Mouse (Mus musculus): Measurements from ENCODE around the gene Setd1b. TPM values are rescaled to one million over a fixed set of nuclear protein-coding genes. Genes with fewer than 3 reads are reported as not detected.

The Setd1b gene
- polyA plus RNA-seq, 1 experiment: 18.5 TPM

DNA sequence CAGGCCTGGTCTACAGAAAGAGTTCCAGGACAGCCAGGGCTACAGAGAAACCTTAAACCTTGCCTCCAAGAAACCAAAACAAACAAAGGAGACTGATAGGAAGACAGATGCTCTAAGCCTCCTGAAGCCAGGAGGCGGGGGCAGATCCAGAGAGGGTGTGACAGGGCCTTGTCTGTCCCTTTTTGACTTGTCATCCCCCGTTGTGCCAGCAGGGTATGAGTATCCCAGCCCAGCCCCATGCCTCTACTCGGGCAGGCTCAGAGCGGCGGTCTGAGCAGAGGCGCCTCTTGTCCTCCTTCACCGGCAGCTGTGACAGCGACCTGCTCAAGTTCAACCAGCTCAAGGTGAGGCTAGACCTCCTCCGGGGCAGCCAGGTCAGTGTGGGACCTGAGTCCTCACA lies 20.9 kb downstream of the Setd1b start:
- TF ChIP-seq POLR2A (IDR thresholded peaks at IDR 0.05; ENCODE audit: low read depth, low read length): no peak
- no peak for TF ChIP-seq CTCF (IDR thresholded peaks at IDR 0.05; ENCODE audit: extremely low read depth, insufficient read length, insufficient replicate concordance, low read depth, low read length)
- no peak overlapping the region for H3K4me3 ChIP-seq (ENCODE audit: low read depth, low read length)
- no peak overlapping the region for H3K27ac ChIP-seq (ENCODE audit: insufficient read depth, low read depth, low read length)

DNA sequence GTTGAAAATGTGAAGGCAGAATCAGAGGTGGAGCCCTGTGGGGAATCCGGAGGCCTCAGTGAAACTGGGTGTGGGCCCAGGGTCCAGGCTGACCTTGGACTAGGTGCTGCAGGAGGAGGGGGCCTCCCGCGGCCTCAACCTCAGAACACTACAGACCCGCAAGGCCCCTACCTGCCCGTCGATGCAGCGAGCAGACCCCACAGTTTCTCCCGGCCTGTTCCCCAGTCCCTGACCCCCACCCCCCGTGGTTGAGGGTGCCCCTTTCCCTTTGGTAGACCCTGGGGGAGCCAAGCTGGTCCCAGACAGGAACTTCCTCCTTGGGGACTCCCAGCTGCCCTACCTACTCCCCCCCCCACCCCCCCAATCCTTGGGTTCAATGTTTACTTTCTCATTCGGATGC lies 24.4 kb downstream of the Setd1b start:
- WGBS: 81% methylated on average over 10 of the region's 10 CpGs

More for the DNA sequence above, 20.9 kb downstream of the Setd1b start:
- whole genome bisulfite sequencing: 86% methylated on average over 9 of the region's 9 CpGs
- Histone ChIP-seq H3K36me3 (ENCODE audit: control insufficient read depth, insufficient read depth, low read length) (peaks cover 81% of the 10 kb centered on the region), H3K27me3 (ENCODE audit: control insufficient read depth, insufficient read depth, low read length) (no peaks in the 10 kb centered on the region), H3K4me1 (ENCODE audit: control insufficient read depth, insufficient read depth, insufficient read length, low read length) (no peaks in the 10 kb centered on the region; the same call in 1 of the 2 replicates)

DNA sequence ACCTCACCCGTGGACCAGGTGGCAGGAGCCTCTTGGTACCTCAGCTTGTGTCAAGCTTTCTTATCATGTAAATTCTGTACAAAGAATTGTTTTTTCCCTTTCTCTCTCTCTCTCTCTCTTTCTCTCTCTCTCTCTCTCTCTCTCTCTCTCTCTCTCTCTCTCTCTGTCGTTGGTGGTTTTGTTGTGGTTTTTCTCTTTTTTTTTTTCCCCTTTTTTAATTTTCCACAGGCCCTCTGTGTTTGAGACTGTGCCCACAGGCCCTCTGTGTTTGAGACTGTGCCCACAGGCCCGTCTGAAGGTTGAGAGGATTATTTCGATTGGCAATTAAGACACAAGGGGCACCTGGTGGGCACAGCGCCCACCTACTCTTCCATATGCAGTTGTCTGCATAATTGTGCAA lies 25.6 kb downstream of the Setd1b start:
- H3K36me3 ChIP-seq (ENCODE audit: control insufficient read depth, insufficient read depth, low read length): peaks cover 39% of the 10 kb centered on the region
- H3K4me1 ChIP-seq (ENCODE audit: control insufficient read depth, insufficient read depth, insufficient read length, low read length): no peaks in the 10 kb centered on the region; the same call in none of the 2 replicates
- TF ChIP-seq CTCF (IDR thresholded peaks at IDR 0.05; ENCODE audit: extremely low read depth, insufficient read length, insufficient replicate concordance, low read depth, low read length): no peak
- no peak for TF ChIP-seq POLR2A (IDR thresholded peaks at IDR 0.05; ENCODE audit: low read depth, low read length)
- no peaks in the 10 kb centered on the region for H3K27me3 ChIP-seq (ENCODE audit: control insufficient read depth, insufficient read depth, low read length)
- H3K4me3 ChIP-seq (ENCODE audit: low read depth, low read length): no peak overlapping the region
- WGBS: 57% methylated on average over 5 of the region's 5 CpGs
- no peak overlapping the region for H3K27ac ChIP-seq (ENCODE audit: insufficient read depth, low read depth, low read length)

More for the DNA sequence above, 24.4 kb downstream of the Setd1b start:
- H3K27ac ChIP-seq (ENCODE audit: insufficient read depth, low read depth, low read length): no peak overlapping the region
- H3K27me3 ChIP-seq (ENCODE audit: control insufficient read depth, insufficient read depth, low read length): no peaks in the 10 kb centered on the region
- H3K4me3 ChIP-seq (ENCODE audit: low read depth, low read length): no peak overlapping the region
- H3K36me3 ChIP-seq (ENCODE audit: control insufficient read depth, insufficient read depth, low read length): peaks cover 50% of the 10 kb centered on the region
- no peaks in the 10 kb centered on the region; the same call in 1 of the 2 replicates for H3K4me1 ChIP-seq (ENCODE audit: control insufficient read depth, insufficient read depth, insufficient read length, low read length)
- no peak for TF ChIP-seq POLR2A (IDR thresholded peaks at IDR 0.05; ENCODE audit: low read depth, low read length)

DNA sequence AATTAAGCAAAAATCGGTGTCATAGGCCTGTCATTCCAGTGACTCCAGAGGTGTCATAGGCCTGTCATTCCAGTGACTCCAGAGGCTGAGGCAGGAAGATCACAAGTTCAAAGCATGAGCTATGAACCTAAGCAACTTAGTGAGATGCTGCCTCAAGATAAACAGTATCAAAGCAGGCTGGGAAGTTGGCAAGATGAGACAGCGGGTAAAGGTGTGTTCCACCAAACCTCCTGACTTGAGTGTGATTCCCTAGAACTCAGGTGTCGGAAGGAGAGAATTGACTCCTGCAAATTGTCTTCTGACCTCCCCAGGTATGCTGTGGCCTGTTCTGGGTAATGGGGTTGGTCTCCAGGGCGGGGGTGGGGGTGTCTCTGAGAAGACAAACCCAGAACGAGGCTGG lies 27.3 kb downstream of the Setd1b start, which contains the start of gene Psmd9:
Psmd9 (plus strand) TSS at position 130 of the 400 bp plus-strand sequence.
- Histone ChIP-seq H3K4me1 (ENCODE audit: control insufficient read depth, insufficient read depth, insufficient read length, low read length) (no peaks in the 10 kb centered on the region; the same call in 1 of the 2 replicates), H3K27me3 (ENCODE audit: control insufficient read depth, insufficient read depth, low read length) (no peaks in the 10 kb centered on the region), H3K27ac (ENCODE audit: insufficient read depth, low read depth, low read length) (no peak within 1 kb of the TSS), H3K36me3 (ENCODE audit: control insufficient read depth, insufficient read depth, low read length) (peaks cover 22% of the 10 kb centered on the region), H3K4me3 (ENCODE audit: low read depth, low read length) (no peak within 1 kb of the TSS)
- TF ChIP-seq CTCF (IDR thresholded peaks at IDR 0.05; ENCODE audit: extremely low read depth, insufficient read length, insufficient replicate concordance, low read depth, low read length) (no peak), POLR2A (IDR thresholded peaks at IDR 0.05; ENCODE audit: low read depth, low read length) (no peak)
- WGBS: 68% methylated on average over 5 of the region's 5 CpGs

DNA sequence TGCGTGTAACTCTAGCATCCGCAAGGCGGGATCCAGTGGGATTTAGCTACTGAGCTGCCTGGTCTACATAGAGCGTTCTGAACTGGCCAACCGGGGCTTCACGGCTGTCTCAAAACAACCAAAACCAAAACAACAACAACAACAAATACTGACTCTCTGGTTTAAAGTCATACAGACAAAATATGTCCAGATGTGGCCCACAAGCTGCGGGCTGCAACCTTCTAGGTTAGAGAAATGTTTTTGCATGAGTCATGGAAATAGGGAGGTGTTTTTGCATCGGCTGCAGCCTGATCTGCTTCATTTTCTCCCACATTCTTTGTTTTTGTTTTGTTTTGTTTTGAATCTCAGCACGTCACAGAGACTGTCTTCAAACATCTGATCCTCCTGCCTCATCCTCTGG lies 28.4 kb downstream of the Setd1b start:
- Histone ChIP-seq H3K27ac (ENCODE audit: insufficient read depth, low read depth, low read length) (no peak overlapping the region), H3K36me3 (ENCODE audit: control insufficient read depth, insufficient read depth, low read length) (peaks cover 17% of the 10 kb centered on the region), H3K4me3 (ENCODE audit: low read depth, low read length) (no peak overlapping the region), H3K4me1 (ENCODE audit: control insufficient read depth, insufficient read depth, insufficient read length, low read length) (no peaks in the 10 kb centered on the region; the same call in 1 of the 2 replicates), H3K27me3 (ENCODE audit: control insufficient read depth, insufficient read depth, low read length) (no peaks in the 10 kb centered on the region)
- WGBS: 82% methylated on average over 9 of the region's 9 CpGs
- TF ChIP-seq POLR2A (IDR thresholded peaks at IDR 0.05; ENCODE audit: low read depth, low read length) (no peak), CTCF (IDR thresholded peaks at IDR 0.05; ENCODE audit: extremely low read depth, insufficient read length, insufficient replicate concordance, low read depth, low read length) (no peak)

DNA sequence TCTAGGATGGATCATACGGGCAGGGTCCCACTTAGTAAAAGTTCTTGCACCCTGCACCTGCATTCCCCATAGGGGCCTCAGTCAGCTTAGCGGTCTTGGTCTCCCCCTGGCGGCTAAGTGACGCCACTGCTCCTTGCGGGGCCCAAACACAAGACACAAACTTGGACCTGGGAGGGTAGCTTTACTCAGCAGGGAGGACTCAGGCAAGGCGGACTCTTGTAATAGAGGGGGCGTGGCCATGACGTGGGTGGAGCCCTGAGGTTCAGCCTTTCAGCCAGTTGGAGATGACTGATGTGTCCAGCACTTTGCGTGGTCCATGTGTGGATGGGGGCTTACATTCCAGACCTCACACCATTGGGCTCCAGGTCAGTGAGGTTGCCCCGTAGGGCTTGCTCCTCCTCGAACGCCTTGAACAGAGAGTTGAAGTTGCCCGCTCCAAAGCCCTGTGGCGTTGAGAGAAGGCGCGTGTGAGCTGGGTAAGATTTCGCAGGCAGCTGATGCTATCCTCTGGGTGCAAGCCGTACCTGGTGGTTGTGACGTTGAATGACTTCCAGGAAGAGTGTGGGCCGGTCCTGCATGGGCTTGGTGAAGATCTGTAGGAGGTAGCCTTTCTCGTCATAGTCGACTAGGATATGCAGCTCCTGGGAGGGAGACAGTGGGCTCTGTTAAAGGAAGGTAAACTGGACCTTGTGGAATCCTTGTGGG lies 29.8 kb downstream of the Setd1b start:
- H3K4me3 ChIP-seq (ENCODE audit: low read depth, low read length): no peak overlapping the region; the same call in 1 of the 2 replicates
- H3K36me3 ChIP-seq (ENCODE audit: control insufficient read depth, insufficient read depth, low read length): peaks cover 4% of the 10 kb centered on the region
- H3K27me3 ChIP-seq (ENCODE audit: control insufficient read depth, insufficient read depth, low read length): no peaks in the 10 kb centered on the region
- no peaks in the 10 kb centered on the region; the same call in 1 of the 2 replicates for H3K4me1 ChIP-seq (ENCODE audit: control insufficient read depth, insufficient read depth, insufficient read length, low read length)
- 18% methylated on average over 22 of the region's 22 CpGs for WGBS
- no peak overlapping the region for H3K27ac ChIP-seq (ENCODE audit: insufficient read depth, low read depth, low read length)
- peak; percentile 98 for TF ChIP-seq CTCF (IDR thresholded peaks at IDR 0.05; ENCODE audit: extremely low read depth, insufficient read length, insufficient replicate concordance, low read depth, low read length)
- no peak for TF ChIP-seq POLR2A (IDR thresholded peaks at IDR 0.05; ENCODE audit: low read depth, low read length)

DNA sequence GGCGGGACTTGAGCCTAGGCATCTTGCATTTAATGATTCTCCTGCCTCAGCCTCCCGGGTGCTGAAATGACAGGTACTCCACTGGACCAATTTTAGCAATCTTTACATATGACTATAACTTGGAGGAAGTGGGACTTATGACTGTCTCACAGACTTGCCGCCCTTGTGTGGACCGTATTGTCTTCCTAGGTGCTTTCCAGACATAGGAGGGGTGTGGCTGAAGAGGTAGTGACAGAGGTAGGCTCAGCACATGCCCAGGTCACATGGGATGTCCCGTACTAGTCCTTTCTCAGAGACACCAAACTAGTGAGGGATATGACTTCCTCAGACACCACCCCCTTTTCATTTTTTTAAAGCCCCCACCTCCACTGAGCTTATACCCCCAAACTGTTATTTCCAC lies 36.8 kb downstream of the Setd1b start:
- Histone ChIP-seq H3K4me1 (ENCODE audit: control insufficient read depth, insufficient read depth, insufficient read length, low read length) (0 out of 2 replicates have a peak, but pooled peaks cover 4% of the 10 kb centered on the region), H3K36me3 (ENCODE audit: control insufficient read depth, insufficient read depth, low read length) (no peaks in the 10 kb centered on the region), H3K27me3 (ENCODE audit: control insufficient read depth, insufficient read depth, low read length) (peaks cover 2% of the 10 kb centered on the region; the same call in 1 of the 2 replicates), H3K27ac (ENCODE audit: insufficient read depth, low read depth, low read length) (no peak overlapping the region), H3K4me3 (ENCODE audit: low read depth, low read length) (no peak overlapping the region)
- TF ChIP-seq POLR2A (IDR thresholded peaks at IDR 0.05; ENCODE audit: low read depth, low read length): no peak
- TF ChIP-seq CTCF (IDR thresholded peaks at IDR 0.05; ENCODE audit: extremely low read depth, insufficient read length, insufficient replicate concordance, low read depth, low read length): no peak
- WGBS: 74% methylated on average over 5 of the region's 5 CpGs
